Mouse (Mus musculus): Measurements from ENCODE around the gene Map7. TPM values are rescaled to one million over a fixed set of nuclear protein-coding genes. Genes with fewer than 3 reads are reported as not detected.

Map7 gene
- polyA plus RNA-seq, 1 experiment from 2014 or later: 9.9 TPM

DNA sequence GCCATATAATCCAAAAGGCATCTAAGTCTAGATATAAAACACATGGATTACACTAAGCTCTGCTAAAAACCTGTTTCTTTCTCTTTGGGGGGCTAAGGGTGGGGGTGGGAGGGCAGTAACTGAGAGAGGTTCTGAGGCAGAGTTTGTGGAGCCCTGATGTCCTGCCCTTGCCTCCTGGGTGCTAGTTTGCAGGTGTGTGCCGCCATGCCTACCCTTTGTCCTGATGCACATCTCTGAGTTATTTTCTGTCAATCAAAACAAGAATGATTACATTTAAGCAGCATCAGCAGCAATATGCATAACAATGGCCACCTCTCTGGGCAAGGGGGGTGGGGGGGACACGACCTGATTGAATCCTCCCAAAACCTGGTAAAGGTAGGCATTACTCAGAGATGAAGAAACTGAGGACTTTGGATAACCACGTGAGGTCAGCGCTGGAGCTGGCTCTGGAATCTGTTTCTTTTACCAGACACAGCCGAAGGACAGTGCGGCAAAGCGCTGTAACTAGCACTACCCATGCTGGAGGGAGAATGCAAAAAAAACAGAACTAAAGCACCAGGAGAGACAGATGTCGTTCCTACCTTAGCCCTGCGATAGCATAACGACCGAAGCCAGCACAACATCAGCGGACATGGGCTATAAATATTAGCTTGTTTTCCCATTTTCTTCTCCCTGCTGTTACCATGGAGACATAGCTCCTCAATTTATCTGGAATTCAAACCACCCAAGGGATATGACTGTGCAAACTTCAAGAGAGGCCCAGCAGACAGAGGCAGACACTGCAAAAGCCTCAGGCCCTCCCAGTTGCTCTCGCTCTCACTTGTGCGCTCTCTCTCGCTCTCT is 137.9 kb downstream of the Map7 start:
- peak overlapping the region; percentile 35 for H3K4me3 ChIP-seq
- 40% methylated on average over 15 of the region's 15 CpGs for WGBS
- no peaks in the 10 kb centered on the region for H3K9me3 ChIP-seq (replicated peaks)
- peaks cover 40% of the 10 kb centered on the region for H3K4me1 ChIP-seq
- peak; percentile 48 for DNase-seq (ENCODE audit: low spot score)
- H3K36me3 ChIP-seq: no peaks in the 10 kb centered on the region
- peaks cover 40% of the 10 kb centered on the region for H3K27me3 ChIP-seq (ENCODE audit: low read depth, poor library complexity, severe bottlenecking)
- H3K27ac ChIP-seq (replicated peaks): peak overlapping the region; percentile 85

DNA sequence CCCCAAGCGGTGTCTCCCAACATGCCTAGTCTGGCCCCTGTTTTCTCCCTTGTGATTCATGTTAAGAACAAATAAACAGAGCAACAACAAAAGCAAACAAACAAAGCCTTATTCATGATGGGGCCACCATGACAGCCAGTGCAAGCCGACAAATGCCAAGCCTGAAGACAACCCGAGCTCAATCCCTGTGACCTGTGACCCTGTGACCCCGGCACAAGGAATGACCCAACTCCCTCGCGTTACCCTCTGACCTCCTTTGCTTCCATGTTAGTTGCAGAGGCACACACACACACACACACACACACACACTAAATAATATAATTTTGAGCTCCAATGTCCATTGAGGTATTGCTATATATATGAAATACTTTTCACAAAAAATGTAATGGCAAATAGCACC is 139.1 kb downstream of the Map7 start:
- H3K27ac ChIP-seq (replicated peaks): peak overlapping the region; percentile 85; the same call in 1 of the 2 replicates
- WGBS: 18% methylated on average over 6 of the region's 6 CpGs

DNA sequence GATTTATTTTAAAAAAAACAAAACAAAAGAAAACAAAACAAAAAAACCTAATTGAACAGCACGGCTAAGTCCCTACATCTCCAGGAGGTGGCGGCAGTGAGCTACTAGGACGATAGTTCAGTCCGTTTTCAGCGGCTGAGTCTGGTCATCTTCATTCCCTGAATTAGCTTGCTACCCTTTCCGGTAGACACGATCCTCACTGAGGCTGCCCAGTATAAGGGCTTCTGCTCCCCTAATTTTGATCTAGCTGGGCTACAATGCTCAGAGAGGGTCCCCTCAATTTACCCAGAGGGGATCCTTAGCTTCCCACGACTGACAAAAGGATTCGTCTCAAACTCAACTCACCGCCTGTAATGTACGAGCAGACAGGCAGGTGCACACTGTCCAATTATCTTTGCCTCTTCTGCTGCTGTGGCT is 142.2 kb downstream of the Map7 start:
- H3K27ac ChIP-seq (replicated peaks): peak overlapping the region; percentile 70
- WGBS: 26% methylated on average over 11 of the region's 11 CpGs

More for the DNA sequence above, 139.1 kb downstream of the Map7 start:
- H3K4me3 ChIP-seq: no peak overlapping the region
- no peaks in the 10 kb centered on the region for H3K36me3 ChIP-seq
- peak; percentile 63 for DNase-seq (ENCODE audit: low spot score)
- peaks cover 37% of the 10 kb centered on the region for H3K27me3 ChIP-seq (ENCODE audit: low read depth, poor library complexity, severe bottlenecking)
- H3K9me3 ChIP-seq (replicated peaks): no peaks in the 10 kb centered on the region
- peaks cover 40% of the 10 kb centered on the region for H3K4me1 ChIP-seq

DNA sequence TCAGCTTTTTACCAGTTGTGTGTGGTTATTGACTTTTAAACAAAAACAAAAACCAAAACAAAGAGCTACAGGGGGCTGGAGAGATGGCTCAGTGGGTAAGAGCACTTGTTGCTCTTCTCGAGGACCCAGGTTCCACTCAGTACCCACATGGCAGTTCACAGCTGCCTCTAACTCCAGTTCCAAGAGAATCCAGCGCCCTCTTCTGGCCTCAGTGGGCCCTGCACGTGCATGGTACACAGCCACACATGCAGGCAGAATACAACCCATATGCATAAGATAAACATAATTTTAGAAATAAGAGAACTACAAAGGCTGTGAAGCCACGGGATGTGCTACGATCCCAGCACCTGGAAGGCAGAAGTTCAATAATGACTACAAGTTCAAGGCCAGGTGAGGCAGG is 147.7 kb downstream of the Map7 start:
- H3K4me1 ChIP-seq: no peaks in the 10 kb centered on the region
- WGBS: 69% methylated on average over 5 of the region's 5 CpGs
- peaks cover 6% of the 10 kb centered on the region for H3K27me3 ChIP-seq (ENCODE audit: low read depth, poor library complexity, severe bottlenecking)
- no peaks in the 10 kb centered on the region for H3K36me3 ChIP-seq
- no peak overlapping the region for H3K4me3 ChIP-seq
- no peaks in the 10 kb centered on the region for H3K9me3 ChIP-seq (replicated peaks)
- H3K27ac ChIP-seq (replicated peaks): no peak overlapping the region
- no peak for DNase-seq (ENCODE audit: low spot score)

More for the DNA sequence above, 142.2 kb downstream of the Map7 start:
- Histone ChIP-seq H3K4me1 (peaks cover 26% of the 10 kb centered on the region), H3K36me3 (no peaks in the 10 kb centered on the region), H3K27me3 (ENCODE audit: low read depth, poor library complexity, severe bottlenecking) (peaks cover 22% of the 10 kb centered on the region), H3K4me3 (peak overlapping the region; percentile 36), H3K9me3 (replicated peaks) (no peaks in the 10 kb centered on the region)
- peak; percentile 78 for DNase-seq (ENCODE audit: low spot score)

DNA sequence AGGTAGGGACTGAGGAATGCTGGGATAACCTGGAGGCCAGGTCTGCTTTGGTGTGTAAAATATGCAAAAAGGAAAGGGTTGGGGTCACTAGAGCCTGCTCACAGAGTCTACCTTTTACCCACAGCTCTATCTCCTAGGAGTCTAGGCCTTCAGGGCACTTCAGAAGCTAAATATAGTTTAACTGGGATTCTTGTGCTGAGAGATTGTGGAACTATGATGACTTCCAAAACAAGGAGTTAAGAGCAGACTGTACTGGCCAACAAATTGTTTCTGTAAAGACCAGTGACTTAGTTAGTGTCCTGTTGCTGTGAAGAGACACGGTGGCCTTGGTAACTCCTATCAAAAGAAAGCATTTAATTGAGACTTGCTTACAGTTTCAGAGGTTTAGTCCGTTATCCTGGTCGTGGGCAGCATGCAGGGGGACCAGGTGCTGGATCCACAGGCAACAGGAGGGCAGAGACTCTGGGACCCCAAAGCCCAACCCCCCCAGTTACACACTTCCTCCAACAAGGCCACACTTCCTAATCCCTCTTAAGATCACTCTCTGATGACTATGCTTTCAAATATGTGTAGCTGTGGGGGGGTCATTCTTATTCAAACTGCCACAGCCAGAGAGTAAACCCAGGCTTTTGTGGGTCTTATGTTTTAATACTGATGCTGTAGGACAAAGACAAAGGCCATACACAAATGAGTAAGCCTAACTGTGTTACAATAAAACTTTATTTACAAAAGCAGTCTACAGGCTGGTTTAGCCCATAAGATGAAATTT is 150.1 kb downstream of the Map7 start:
- no peak for DNase-seq (ENCODE audit: low spot score)
- Histone ChIP-seq H3K9me3 (replicated peaks) (no peaks in the 10 kb centered on the region), H3K27me3 (ENCODE audit: low read depth, poor library complexity, severe bottlenecking) (no peaks in the 10 kb centered on the region), H3K27ac (replicated peaks) (no peak overlapping the region), H3K4me1 (no peaks in the 10 kb centered on the region), H3K4me3 (no peak overlapping the region), H3K36me3 (no peaks in the 10 kb centered on the region)
- WGBS: 46% methylated on average over 3 of the region's 3 CpGs

DNA sequence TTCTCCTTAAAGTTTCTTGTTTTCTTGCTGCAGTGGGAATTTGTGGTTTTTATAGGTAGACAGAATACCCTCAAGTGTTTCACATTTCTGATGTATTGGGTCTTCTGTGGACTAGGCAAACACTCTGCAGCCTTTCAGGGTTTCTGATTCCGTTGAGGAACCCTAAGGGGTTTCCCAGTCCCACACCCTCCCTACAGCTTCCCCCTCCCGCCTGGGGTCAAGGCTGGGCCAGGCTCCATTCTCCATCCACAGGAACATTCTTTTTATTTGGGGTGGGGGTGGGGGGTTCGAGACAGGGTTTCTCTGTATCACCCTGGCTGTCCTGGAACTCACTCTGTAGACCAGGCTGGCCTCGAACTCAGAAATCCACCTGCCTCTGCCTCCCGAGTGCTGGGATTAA is 150.8 kb downstream of the Map7 start:
- H3K4me1 ChIP-seq: no peaks in the 10 kb centered on the region
- H3K36me3 ChIP-seq: no peaks in the 10 kb centered on the region
- no peak overlapping the region for H3K27ac ChIP-seq (replicated peaks)
- H3K27me3 ChIP-seq (ENCODE audit: low read depth, poor library complexity, severe bottlenecking): no peaks in the 10 kb centered on the region
- DNase-seq (ENCODE audit: low spot score): no peak
- no peaks in the 10 kb centered on the region for H3K9me3 ChIP-seq (replicated peaks)
- WGBS: 81% methylated on average over 5 of the region's 5 CpGs
- H3K4me3 ChIP-seq: no peak overlapping the region

DNA sequence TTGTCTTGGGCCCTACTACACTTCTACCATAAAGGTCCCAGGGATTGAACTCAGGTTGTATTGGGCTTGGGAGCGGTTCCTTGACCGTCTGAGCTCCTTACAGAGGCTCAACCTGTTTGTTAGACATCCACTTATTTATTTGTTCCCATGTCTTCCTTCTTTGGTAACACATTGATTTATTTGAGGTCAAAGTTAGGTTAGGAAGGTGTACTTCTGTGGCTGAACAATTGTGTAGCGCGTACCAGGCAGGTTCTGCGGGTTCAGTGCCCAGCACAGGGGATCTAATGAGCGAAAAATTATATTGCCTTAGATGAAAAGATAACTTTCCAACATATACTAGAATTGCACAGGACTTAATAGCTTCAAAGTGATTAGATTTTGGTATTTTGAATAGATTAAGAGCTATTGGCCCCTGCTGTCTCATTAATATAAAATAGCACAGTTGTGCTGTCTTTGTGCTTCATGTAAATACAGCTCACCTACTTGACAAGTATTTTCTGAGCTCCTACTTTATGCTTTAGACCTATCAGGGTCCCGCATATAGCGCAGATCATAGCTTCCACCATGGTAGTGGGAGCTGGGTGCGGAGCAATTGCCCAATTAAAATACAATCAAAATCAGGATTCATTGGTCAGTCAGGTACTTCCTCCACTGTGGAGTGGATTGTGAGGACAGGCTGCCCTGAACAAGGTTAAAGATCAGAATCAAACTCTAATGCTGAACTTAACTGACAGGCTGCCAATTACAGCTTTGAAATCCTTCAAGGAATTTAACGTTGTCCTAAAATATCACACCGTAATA is 162.9 kb downstream of the Map7 start:
- peak; percentile 28 for DNase-seq (ENCODE audit: low spot score)
- H3K27me3 ChIP-seq (ENCODE audit: low read depth, poor library complexity, severe bottlenecking): no peaks in the 10 kb centered on the region
- H3K36me3 ChIP-seq: peaks cover 12% of the 10 kb centered on the region
- peaks cover 23% of the 10 kb centered on the region for H3K4me1 ChIP-seq
- WGBS: 55% methylated on average over 11 of the region's 11 CpGs
- no peaks in the 10 kb centered on the region for H3K9me3 ChIP-seq (replicated peaks)
- H3K4me3 ChIP-seq: peak overlapping the region; percentile 87
- H3K27ac ChIP-seq (replicated peaks): peak overlapping the region; percentile 98

DNA sequence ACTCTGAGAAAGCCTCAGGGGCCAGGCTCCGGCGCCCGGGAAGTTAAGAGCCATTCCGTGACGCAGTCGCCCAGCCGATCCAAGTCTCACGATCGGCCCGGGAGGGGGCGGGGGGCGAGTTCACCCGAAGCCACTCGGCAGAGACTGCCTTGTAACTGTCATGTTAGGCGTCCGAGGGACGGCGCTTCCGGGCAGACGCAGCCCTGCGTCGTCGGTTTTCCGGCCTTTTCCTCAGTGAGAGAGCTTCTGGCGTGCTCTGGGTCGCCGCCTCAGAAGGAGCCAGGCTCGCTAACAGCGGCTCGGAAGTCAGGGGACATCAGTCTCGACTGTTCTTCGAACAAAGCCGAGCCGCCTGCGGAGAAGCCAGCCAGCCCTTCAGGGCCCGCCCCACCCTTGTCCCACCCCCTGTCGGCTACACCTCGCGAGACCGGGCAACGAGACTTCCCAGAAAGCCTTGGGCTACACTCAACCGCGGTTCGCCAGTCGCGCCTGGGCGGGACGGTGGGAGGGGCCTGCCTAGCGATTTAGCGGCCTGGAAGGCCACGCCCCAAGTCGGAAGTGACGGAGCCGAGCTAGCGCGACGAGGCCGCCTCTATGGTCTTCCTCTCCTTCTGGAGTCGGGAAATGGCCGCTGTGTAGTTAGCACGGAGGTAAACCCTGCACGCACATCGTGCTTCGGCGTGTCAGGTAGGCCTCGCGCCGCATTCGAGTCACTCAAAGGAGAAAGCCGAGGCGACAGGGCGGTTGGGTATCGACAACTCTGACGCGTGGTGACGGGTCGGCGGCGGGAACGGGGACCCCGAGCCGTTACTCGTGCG is 163.9 kb downstream of the Map7 start, which contains the start of gene Bclaf1:
Gene Bclaf1 (plus strand): TSS at position 552 of the 818 bp plus-strand sequence.
- Histone ChIP-seq H3K27me3 (ENCODE audit: low read depth, poor library complexity, severe bottlenecking) (no peaks in the 10 kb centered on the region), H3K4me3 (peak within 1 kb of the TSS; percentile 87), H3K27ac (replicated peaks) (peak within 1 kb of the TSS; percentile 98), H3K36me3 (peaks cover 19% of the 10 kb centered on the region), H3K4me1 (peaks cover 23% of the 10 kb centered on the region), H3K9me3 (replicated peaks) (no peaks in the 10 kb centered on the region)
- DNase-seq (ENCODE audit: low spot score): peak; percentile 100
- under 1% methylated on average over 84 of the region's 84 CpGs for WGBS

DNA sequence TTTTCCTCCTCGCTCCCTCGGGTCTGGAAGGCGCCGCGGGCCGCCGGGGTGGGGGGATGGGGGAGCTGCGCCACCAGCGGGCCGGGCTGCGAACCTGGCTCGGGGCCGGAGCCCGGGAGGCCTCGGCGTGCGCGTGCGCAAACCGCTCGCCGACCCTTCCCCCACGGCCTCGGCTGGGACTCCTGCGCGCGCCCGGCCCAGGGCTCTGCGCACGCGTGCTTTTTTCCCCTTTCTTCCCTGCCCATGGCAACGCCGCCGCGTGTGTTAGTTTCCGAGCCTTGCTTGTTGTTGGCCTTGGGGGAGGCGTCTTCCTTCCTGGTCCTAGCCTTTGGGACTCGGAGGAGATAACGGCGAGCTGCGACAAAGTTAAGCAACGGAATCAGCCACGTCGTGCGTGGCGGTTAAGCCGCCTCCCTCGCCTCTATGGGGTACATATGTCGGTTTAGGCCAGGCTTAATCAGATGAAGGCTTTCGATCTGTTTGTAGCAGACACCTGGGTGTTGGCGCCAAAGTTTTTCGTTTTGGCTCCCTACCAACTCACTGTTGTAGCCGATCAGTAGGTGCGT is 164.5 kb downstream of the Map7 start:
- no peaks in the 10 kb centered on the region for H3K27me3 ChIP-seq (ENCODE audit: low read depth, poor library complexity, severe bottlenecking)
- peak overlapping the region; percentile 87 for H3K4me3 ChIP-seq
- H3K36me3 ChIP-seq: peaks cover 26% of the 10 kb centered on the region
- H3K4me1 ChIP-seq: peaks cover 23% of the 10 kb centered on the region
- peak; percentile 88 for DNase-seq (ENCODE audit: low spot score)
- H3K9me3 ChIP-seq (replicated peaks): no peaks in the 10 kb centered on the region
- H3K27ac ChIP-seq (replicated peaks): peak overlapping the region; percentile 98
- WGBS: under 1% methylated on average over 54 of the region's 54 CpGs

DNA sequence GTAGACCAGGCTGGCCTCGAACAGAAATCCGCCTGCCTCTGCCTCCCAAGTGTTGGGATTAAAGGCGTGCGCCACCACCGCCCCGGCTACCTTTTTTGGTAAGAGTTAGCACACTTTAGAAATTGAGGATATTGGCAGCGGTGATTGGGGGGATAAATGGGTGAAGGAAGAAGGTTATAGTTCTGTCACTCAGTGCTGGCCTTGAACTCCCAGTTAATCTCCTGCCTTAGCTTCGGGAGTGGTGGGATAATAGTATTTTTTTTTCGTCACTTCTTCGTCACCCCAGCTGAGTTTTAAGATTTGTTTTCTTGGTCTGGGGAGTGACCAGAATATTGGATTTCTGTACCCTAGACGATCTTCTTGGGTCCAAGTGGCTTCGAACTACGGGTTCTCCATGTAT is 165.2 kb downstream of the Map7 start:
- no peaks in the 10 kb centered on the region for H3K27me3 ChIP-seq (ENCODE audit: low read depth, poor library complexity, severe bottlenecking)
- H3K4me1 ChIP-seq: peaks cover 23% of the 10 kb centered on the region
- H3K36me3 ChIP-seq: peaks cover 32% of the 10 kb centered on the region
- H3K27ac ChIP-seq (replicated peaks): peak overlapping the region; percentile 98
- H3K9me3 ChIP-seq (replicated peaks): no peaks in the 10 kb centered on the region
- no peak for DNase-seq (ENCODE audit: low spot score)
- H3K4me3 ChIP-seq: peak overlapping the region; percentile 87
- WGBS: 52% methylated on average over 13 of the region's 13 CpGs

DNA sequence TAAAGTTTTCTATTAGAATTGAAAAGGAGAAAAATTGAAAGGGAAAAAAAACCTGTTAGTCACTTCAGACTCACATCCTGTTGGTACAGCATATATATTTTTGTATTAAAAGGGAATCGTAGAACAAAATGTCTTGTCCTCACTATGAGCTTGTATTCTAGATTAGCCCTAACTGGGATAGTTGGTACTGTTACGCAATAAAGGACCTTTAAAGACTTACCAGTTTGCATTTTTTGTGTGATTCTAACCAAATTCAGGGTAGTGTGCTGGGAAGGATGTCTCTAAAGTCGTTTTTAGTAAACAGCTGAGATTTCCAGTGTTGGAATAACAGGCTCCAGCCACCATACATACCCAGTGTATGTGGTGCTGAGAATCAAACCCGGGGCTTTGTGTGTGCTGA is 165.7 kb downstream of the Map7 start:
- Histone ChIP-seq H3K4me1 (peaks cover 23% of the 10 kb centered on the region), H3K27ac (replicated peaks) (no peak overlapping the region), H3K27me3 (ENCODE audit: low read depth, poor library complexity, severe bottlenecking) (no peaks in the 10 kb centered on the region), H3K36me3 (peaks cover 37% of the 10 kb centered on the region), H3K9me3 (replicated peaks) (no peaks in the 10 kb centered on the region), H3K4me3 (peak overlapping the region; percentile 87)
- WGBS: 86% methylated on average over 4 of the region's 4 CpGs
- DNase-seq (ENCODE audit: low spot score): no peak

Measured in midbrain, embryonic 10.5 days (tissue).